Mouse (Mus musculus) retina, postnatal 7 days (tissue): ENCODE data around the gene Tmem207.
"Not testable (repeated sequence)": the region's sequence is repeated elsewhere in the genome, so short reads cannot be mapped to it uniquely, and the experiment has no call there.

Experiments used
- DNase-seq: peaks from one replicate; pipeline ENCODE4 v3.0.0-alpha.2; 2012; ENCODE audit warnings: low read depth, low spot score

Gene Tmem207

GRCm38 (mm10) chr16:26526669-26527068 is at the start of gene Tmem207:
Tmem207 (minus strand) TSS chr16:26526769.
- DNase-seq, result no peak

- no peak for DNase-seq
Observed at GRCm38 (mm10) chr16:26574173-26574572, 47.6 kb upstream of the Tmem207 start.

GRCm38 (mm10) chr16:26571836-26572235 is 45.3 kb upstream of the Tmem207 start:
- no peak for DNase-seq

- no peak for DNase-seq
Observed at GRCm38 (mm10) chr16:26569387-26569978, 42.9 kb upstream of the Tmem207 start.

- DNase-seq, result no peak
Observed at GRCm38 (mm10) chr16:26562771-26563170, 36.2 kb upstream of the Tmem207 start.

- no peak for DNase-seq
Observed at GRCm38 (mm10) chr16:26561743-26562142, 35.2 kb upstream of the Tmem207 start.

GRCm38 (mm10) chr16:26558797-26559196 is 32.2 kb upstream of the Tmem207 start:
- DNase-seq, result no peak

- no peak for DNase-seq
Observed at GRCm38 (mm10) chr16:26552234-26552633, 25.7 kb upstream of the Tmem207 start.

- DNase-seq, result no peak
Observed at GRCm38 (mm10) chr16:26549221-26549620, 22.7 kb upstream of the Tmem207 start.

GRCm38 (mm10) chr16:26546879-26547206 is 20.3 kb upstream of the Tmem207 start:
- DNase-seq, result no peak

GRCm38 (mm10) chr16:26546170-26546878 is 19.8 kb upstream of the Tmem207 start:
- DNase-seq, result no peak

GRCm38 (mm10) chr16:26532287-26532686 is 5.7 kb upstream of the Tmem207 start:
- no peak for DNase-seq

- DNase-seq, result no peak
Observed at GRCm38 (mm10) chr16:26530451-26530850, 3.9 kb upstream of the Tmem207 start.

GRCm38 (mm10) chr16:26527931-26528666 is 1.5 kb upstream of the Tmem207 start:
- no peak for DNase-seq

- no peak for DNase-seq
Observed at GRCm38 (mm10) chr16:26525832-26526231, 737 bp downstream of the Tmem207 start.

- DNase-seq, result peak; percentile 6
Observed at GRCm38 (mm10) chr16:26519596-26519995, 7.0 kb downstream of the Tmem207 start.

- DNase-seq, result no peak
Observed at GRCm38 (mm10) chr16:26504961-26505360, 21.6 kb downstream of the Tmem207 start.

- no peak for DNase-seq
Observed at GRCm38 (mm10) chr16:26500738-26501137, 25.8 kb downstream of the Tmem207 start.

GRCm38 (mm10) chr16:26499705-26500104 is 26.9 kb downstream of the Tmem207 start:
- DNase-seq, result not testable (repeated sequence)

GRCm38 (mm10) chr16:26495721-26496120 is 30.8 kb downstream of the Tmem207 start:
- no peak for DNase-seq

GRCm38 (mm10) chr16:26471254-26471653 is 55.3 kb downstream of the Tmem207 start:
- no peak for DNase-seq

GRCm38 (mm10) chr16:26466535-26466934 is 60.0 kb downstream of the Tmem207 start:
- DNase-seq, result no peak

- no peak for DNase-seq
Observed at GRCm38 (mm10) chr16:26462835-26463234, 63.7 kb downstream of the Tmem207 start, which contains the start of gene Cldn16. Cldn16 (plus strand) TSS chr16:26463135.
